ENCODE assay signal across 18 mouse cellular contexts in genomic region chr7:19253437-19253836, GRCm38 (mm10). TPM values are rescaled to one million over a fixed set of nuclear protein-coding genes. Genes with fewer than 3 reads are reported as not detected.
"Had no signal": no experiment of that assay in that cellular context is flagged by ENCODE, and none has a peak within 500 bp of the region (broad histone marks: within the 10 kb centered on the region; RNA-seq: fewer than 3 reads in every experiment).

No protein-coding gene starts in this region.

- H3K9ac ChIP-seq: limb, embryonic 15.5 days; midbrain, embryonic 12.5 days; neural tube, embryonic 15.5 days; stomach, embryonic 15.5 days had no signal

- ATAC-seq: midbrain, embryonic 16.5 days had no signal

- DNase-seq: kidney, adult 8-10 months; kidney, postnatal 36 days; layer of hippocampus, adult 9-11 months; layer of hippocampus, postnatal 36 days; lung, adult 18-20 months; right cerebral cortex, adult 18-20 months; right cerebral cortex, postnatal 25 days; thymus, postnatal 36 days had no signal

- H3K4me3 ChIP-seq: limb, embryonic 15.5 days; midbrain, embryonic 12.5 days; neural tube, embryonic 15.5 days; stomach, embryonic 15.5 days had no signal

- H3K9me3 ChIP-seq: limb, embryonic 15.5 days; midbrain, embryonic 12.5 days; neural tube, embryonic 15.5 days; stomach, embryonic 15.5 days had no signal

- H3K27me3 ChIP-seq: limb, embryonic 15.5 days; midbrain, embryonic 12.5 days; neural tube, embryonic 15.5 days; stomach, embryonic 15.5 days had no signal

- H3K4me2 ChIP-seq: limb, embryonic 15.5 days; midbrain, embryonic 12.5 days; neural tube, embryonic 15.5 days; stomach, embryonic 15.5 days had no signal

- H3K4me1 ChIP-seq: midbrain, embryonic 12.5 days; neural tube, embryonic 15.5 days had no signal

- H3K27ac ChIP-seq: kidney, postnatal 0 days; limb, embryonic 15.5 days; midbrain, embryonic 12.5 days; neural tube, embryonic 15.5 days; stomach, embryonic 15.5 days had no signal

RNA-seq across cellular contexts. Expression of gene Ppm1n, which starts 26.4 kb away (rescaled TPM):
- total RNA-seq: layer of hippocampus, adult 18-20 months; megakaryocyte-erythroid progenitor cell, adult 5-6 weeks had no signal
- polyA plus RNA-seq: lung, embryonic 16.5 days; neural tube, embryonic 11.5 days had no signal

RNA-seq across cellular contexts. Expression of gene Rtn2, which starts 29.0 kb away (rescaled TPM):
- total RNA-seq: megakaryocyte-erythroid progenitor cell, adult 5-6 weeks had no signal

RNA-seq across cellular contexts. Expression of gene Gpr4, which starts 41.1 kb away (rescaled TPM):
- total RNA-seq: megakaryocyte-erythroid progenitor cell, adult 5-6 weeks had no signal
